Mouse (Mus musculus): Measurements from ENCODE around the gene Gm39115. TPM values are rescaled to one million over a fixed set of nuclear protein-coding genes. Genes with fewer than 3 reads are reported as not detected.
A peak's percentile ranks its signal among the peaks of the same experiment; 100 is the strongest.

The Gm39115 gene
- total and polyA plus RNA-seq, 3 experiments: not detected

- Histone ChIP-seq H3K9me3 (replicated peaks; ENCODE audit: low read length) (no peaks in the 10 kb centered on the region), H3K4me2 (ENCODE audit: insufficient read depth, low read depth, poor library complexity, severe bottlenecking) (peak overlapping the region; percentile 46; the same call in 1 of the 2 replicates), H3K27ac (ENCODE audit: insufficient read depth, low read depth) (no peak overlapping the region), H3K4me1 (ENCODE audit: control insufficient read depth in 1 of 2, insufficient read depth in 2 of 2) (no peaks in the 10 kb centered on the region; a peak in 1 of 4 replicates), H3K36me3 (replicated peaks in 1 of 2; ENCODE audit: control insufficient read depth in 1 of 2, insufficient read depth in 1 of 2, low read length in 1 of 2) (no peaks in the 10 kb centered on the region), H3K27me3 (replicated peaks) (peaks cover 86% of the 10 kb centered on the region), H3K4me3 (replicated peaks in 1 of 3; ENCODE audit: low read depth in 2 of 3, low read length in 2 of 3, poor library complexity in 1 of 3) (no peak overlapping the region), H3K79me2 (replicated peaks; ENCODE audit: control insufficient read depth, extremely low read depth, insufficient read depth, poor library complexity, severe bottlenecking) (no peaks in the 10 kb centered on the region), H3K9ac (ENCODE audit: insufficient read depth, low read depth) (no peak overlapping the region)
- dilution Hi-C loops (cut with MboI; ENCODE audit: extremely low pct_ligation_motif_present, extremely low pct_unique_long_range_greater_than_20kb, low sequenced_read_pairs): no loop called here
- TF ChIP-seq POLR2AphosphoS2 (IDR thresholded peaks at IDR 0.05; ENCODE audit: low read depth, low read length): no peak
- TF ChIP-seq MAFK (IDR thresholded peaks at IDR 0.05; ENCODE audit: insufficient replicate concordance, low read length): no peak
- TF ChIP-seq PAX5 (IDR thresholded peaks at IDR 0.05; ENCODE audit: low read length): no peak
- TF ChIP-seq RCOR1 (conservative IDR thresholded peaks at IDR 0.05; ENCODE audit: low read depth, low read length): no peak
- no peak for TF ChIP-seq ETS1 (conservative IDR thresholded peaks at IDR 0.05; ENCODE audit: low read depth, low read length)
- no peak for TF ChIP-seq NRF1 (IDR thresholded peaks at IDR 0.05; ENCODE audit: low read depth, low read length)
- no peak for TF ChIP-seq ZMIZ1 (IDR thresholded peaks at IDR 0.05; ENCODE audit: low read depth, low read length)
- no peak for TF ChIP-seq MYC (IDR thresholded peaks at IDR 0.05; ENCODE audit: low read depth, low read length)
- TF ChIP-seq SMC3 (IDR thresholded peaks at IDR 0.05; ENCODE audit: low read depth, low read length): no peak
- DNase-seq (ENCODE audit: extremely low read depth): no peak
- in situ Hi-C loops (cut with MboI; ENCODE audit: low pct_ligation_motif_present, low pct_unique_long_range_greater_than_20kb, low sequenced_read_pairs): no loop called here
Measured at GRCm38 (mm10) chr7:142104747-142105146, 31.1 kb downstream of the Gm39115 start.

- no peaks in the 10 kb centered on the region for H3K9me3 ChIP-seq (replicated peaks; ENCODE audit: low read length)
- no peak overlapping the region for H3K4me2 ChIP-seq (ENCODE audit: insufficient read depth, low read depth, poor library complexity, severe bottlenecking)
- no peak overlapping the region for H3K4me3 ChIP-seq (replicated peaks in 1 of 3; ENCODE audit: low read depth in 2 of 3, low read length in 2 of 3, poor library complexity in 1 of 3)
- H3K27ac ChIP-seq (ENCODE audit: insufficient read depth, low read depth): no peak overlapping the region
- dilution Hi-C loops (cut with MboI; ENCODE audit: extremely low pct_ligation_motif_present, extremely low pct_unique_long_range_greater_than_20kb, low sequenced_read_pairs): no loop called here
- in situ Hi-C loops (cut with MboI; ENCODE audit: low pct_ligation_motif_present, low pct_unique_long_range_greater_than_20kb, low sequenced_read_pairs): no loop called here
- peaks cover 92% of the 10 kb centered on the region for H3K27me3 ChIP-seq (replicated peaks)
- no peak overlapping the region for H3K9ac ChIP-seq (ENCODE audit: insufficient read depth, low read depth)
- peak; percentile 69 for DNase-seq (ENCODE audit: extremely low read depth)
- TF ChIP-seq JUN (IDR thresholded peaks at IDR 0.05; ENCODE audit: insufficient read depth, low read depth, low read length) (no peak), MAX (IDR thresholded peaks at IDR 0.05; ENCODE audit: low read length) (peak; percentile 66), RAD21 (IDR thresholded peaks at IDR 0.05; ENCODE audit: low read depth, low read length) (peak; percentile 81), IRF4 (IDR thresholded peaks at IDR 0.05; ENCODE audit: low read depth, low read length) (no peak), TCF12 (IDR thresholded peaks at IDR 0.05; ENCODE audit: low read depth, low read length) (peak; percentile 39; the same call in 1 of the 2 replicates), CTCF (conservative IDR thresholded peaks at IDR 0.05 in 1 of 2, IDR thresholded peaks at IDR 0.05 in 1 of 2; ENCODE audit: low read depth in 2 of 2, low read length in 2 of 2) (peak; percentile 68 to 93), NRF1 (IDR thresholded peaks at IDR 0.05; ENCODE audit: low read depth, low read length) (0 out of 2 replicates have a peak, but pooled peaks have one; percentile 8), SMC3 (IDR thresholded peaks at IDR 0.05; ENCODE audit: low read depth, low read length) (peak; percentile 88)
- H3K79me2 ChIP-seq (replicated peaks; ENCODE audit: control insufficient read depth, extremely low read depth, insufficient read depth, poor library complexity, severe bottlenecking): no peaks in the 10 kb centered on the region
- no peaks in the 10 kb centered on the region for H3K36me3 ChIP-seq (replicated peaks in 1 of 2; ENCODE audit: control insufficient read depth in 1 of 2, insufficient read depth in 1 of 2, low read length in 1 of 2)
- H3K4me1 ChIP-seq (ENCODE audit: control insufficient read depth in 1 of 2, insufficient read depth in 2 of 2): peaks cover 5 to 19% of the 10 kb centered on the region in 2 experiments; a peak in 3 of 4 replicates
Measured at GRCm38 (mm10) chr7:142097776-142098175, 38.1 kb downstream of the Gm39115 start.
